Mouse (Mus musculus): ENCODE results near the gene Nkx2-1.

The Nkx2-1 gene

DNA sequence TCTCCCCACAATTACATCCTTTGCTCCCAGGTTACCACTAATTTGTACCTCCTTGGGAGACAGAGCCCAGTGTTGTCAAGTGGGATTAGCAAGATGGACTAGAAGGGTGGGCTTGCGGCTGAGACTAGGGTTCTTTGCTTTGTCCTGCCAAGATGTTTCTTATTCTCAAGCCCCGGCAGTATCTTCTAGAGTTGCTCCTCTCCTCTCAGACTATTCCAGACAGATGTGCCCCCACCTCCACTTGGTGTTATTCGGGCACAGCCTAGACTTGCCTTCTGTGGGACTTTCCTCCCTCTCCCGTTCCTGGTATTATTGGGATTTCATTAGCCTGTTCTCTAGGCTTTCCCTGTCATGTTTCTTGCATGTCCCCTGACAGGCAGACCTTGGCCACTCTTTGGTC is 14.5 kb downstream of the Nkx2-1 start:
- no peak for DNase-seq (ENCODE audit: low spot score)

DNA sequence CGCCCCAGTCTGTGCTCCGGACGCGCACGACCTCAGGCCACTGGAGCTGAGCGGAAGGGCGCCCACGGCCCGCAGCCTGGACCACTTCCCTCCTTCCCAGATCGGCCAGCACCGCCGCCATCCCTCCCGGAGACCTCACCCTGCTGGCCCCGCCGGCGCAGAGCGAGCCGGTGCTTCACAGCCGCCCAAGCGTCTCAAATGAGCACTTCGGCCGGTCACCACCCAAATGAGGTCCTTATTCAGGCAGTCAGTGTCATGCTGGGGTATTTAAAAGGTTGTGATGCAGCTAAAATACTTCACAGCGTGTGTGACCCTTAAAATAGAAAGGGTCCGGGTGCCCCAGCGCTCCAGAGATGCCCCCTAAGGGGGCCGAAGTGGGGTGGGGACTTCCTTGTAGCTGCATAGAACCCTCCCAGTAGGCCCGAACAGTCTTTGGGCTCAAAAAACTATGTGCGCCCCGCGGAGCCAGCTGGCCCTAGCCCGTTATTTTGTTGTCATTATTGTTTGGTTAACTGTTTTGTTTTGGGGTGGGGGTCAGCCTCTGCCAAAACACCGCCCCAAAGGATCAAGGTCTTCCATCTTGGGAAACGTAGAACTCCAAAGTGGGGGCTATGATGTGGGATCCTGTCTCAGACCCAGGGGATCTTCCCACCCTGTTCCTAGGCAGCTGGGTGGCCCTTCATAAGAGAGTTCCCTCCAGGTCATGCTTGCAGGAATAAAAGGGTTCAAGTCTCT is 15.4 kb downstream of the Nkx2-1 start:
- DNase-seq (ENCODE audit: low spot score) = no peak

DNA sequence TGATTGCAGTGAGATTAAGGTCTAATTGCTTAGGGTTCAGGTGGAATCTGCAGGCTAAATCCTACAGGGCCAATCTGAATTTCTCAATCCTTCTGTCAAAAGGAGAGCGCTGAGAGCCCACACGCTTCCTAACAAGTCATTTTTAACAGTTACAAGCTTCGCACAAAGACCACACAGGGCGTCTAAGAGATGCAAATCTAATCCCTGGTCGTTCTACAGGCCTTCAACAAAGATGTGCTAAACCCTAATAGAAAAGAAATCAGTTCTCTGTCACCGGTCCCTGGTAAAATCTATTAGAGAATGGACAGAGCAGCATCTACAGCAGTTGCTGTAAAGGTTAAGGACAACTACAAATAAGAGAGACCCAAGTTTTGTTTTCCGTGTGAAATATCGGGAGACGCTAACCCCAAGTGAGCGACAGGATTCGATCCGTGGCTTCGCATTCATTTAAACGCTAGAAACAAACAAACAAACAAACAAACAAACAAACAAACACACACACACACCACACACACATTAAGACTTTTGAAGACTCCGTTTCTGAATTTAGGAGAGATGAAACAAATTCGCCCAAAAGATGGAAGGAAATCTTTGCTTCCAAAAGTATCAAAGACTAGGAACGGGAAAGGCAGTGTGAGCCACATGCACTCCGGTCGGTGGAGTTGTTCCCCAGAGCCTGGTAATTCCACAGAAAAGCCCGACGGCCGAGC is 16.2 kb downstream of the Nkx2-1 start:
- no peak for DNase-seq (ENCODE audit: low spot score)

DNA sequence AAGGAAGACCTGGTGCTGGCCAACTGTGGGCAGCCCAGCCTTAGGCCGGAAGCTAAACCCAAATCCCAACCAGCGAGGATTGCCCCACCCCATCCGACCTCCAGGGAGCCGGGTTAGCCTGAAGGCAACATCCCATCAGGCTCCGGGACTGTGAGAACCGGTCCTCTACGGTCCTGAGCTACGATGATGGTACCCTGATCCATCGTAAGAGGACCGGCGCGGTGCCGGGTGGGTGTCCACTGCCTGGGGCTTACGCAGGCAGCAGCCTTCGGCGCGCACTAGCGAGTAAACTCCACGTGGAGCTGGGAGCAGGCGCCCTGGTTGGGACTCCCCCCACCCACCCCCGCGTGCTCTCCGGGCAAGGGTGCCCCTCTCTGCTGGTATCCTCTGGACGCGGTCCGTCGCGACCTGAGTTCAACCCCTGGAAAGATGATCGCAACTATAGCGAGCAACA is 16.9 kb downstream of the Nkx2-1 start:
- no peak for DNase-seq (ENCODE audit: low spot score)

DNA sequence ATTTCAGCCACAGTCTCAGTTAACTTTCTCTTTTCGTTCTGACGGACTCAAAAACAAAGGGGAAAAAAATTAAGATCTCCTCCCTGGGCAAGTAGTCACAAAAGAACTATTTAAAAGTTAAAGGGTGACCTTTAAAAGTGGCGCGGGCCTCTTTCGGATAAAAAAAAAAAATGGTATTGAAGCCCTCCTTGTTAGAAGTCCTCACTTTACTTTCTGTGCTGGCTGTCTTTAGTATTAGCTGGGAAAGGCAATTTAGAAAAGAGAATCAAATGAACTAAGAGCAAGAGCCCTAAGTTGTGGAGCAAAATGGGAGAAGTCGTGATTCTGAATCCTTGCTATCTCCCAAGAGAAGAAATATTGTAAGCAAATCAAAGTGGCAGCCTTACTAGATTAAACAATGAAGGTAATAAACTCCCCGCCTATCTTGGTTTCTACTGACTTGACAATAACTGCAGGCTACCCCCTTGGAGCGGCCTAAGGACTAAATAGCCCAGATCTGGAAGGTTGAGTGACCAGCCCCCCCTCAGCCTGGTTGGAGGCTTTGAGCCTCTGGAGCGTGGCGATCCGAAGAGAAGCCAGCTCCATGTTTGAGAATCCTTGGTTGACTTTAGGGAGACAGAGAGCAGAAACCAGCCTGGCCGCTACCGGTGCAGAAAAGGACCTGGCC is 17.5 kb downstream of the Nkx2-1 start:
- DNase-seq (ENCODE audit: low spot score) = no peak

DNA sequence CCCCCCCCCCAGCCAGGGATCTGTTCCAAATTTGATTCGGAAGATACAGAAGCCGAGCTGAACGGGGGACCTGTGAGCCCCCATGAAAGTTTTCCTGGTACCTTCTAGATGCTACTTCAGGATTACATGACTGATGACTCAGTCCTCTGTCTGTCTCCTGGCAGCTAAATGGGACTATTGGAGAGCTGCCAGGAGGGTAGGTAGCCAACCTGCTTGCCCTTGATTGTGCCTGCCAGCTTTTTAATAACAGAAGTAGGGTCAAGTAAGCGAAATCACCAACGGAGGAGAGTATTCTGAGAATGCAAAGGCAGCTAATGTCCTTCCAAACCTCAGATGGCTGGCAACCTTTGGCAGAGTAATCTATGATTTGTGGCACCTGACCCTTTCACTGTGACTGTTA is 18.5 kb downstream of the Nkx2-1 start:
- DNase-seq (ENCODE audit: low spot score) = no peak

DNA sequence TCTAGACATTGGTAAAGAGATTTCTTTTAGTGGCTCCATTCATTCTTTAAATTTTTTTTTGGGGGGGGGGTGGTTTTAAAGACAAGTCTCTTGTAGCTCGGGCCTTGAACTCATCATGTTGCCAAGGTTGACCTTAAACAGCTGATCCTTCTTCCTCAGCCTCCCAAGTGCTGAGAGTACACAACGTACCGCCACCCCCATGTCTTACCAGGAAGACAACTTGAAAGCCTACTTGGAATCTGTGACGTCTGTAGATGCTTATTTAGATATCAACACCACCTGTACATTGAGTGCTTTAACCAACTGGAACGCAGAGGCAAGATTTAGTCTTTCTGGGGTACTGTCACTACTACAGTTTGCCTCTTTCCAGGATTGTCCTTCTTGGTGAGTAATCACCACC is 21.9 kb downstream of the Nkx2-1 start:
- DNase-seq (ENCODE audit: low spot score) = no peak

DNA sequence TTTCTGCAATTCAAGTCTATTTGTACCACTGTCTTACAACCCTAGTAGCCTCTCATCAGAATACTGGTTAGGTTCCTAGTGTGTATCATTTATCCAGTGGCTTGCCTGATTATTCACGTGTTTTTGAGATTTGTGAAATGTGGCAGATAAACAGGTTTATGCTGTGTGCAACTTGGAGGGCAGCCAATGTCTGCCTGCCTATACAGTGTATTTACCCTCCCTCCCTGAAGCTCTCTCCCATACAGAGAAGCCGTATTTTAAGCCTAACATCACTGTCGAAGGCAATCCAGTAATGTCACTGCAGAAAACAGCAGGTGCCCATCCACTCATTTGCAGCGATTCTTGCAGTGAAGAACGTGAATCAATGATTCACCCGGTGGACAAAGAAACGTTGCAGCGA is 28.3 kb downstream of the Nkx2-1 start:
- no peak for DNase-seq (ENCODE audit: low spot score)

DNA sequence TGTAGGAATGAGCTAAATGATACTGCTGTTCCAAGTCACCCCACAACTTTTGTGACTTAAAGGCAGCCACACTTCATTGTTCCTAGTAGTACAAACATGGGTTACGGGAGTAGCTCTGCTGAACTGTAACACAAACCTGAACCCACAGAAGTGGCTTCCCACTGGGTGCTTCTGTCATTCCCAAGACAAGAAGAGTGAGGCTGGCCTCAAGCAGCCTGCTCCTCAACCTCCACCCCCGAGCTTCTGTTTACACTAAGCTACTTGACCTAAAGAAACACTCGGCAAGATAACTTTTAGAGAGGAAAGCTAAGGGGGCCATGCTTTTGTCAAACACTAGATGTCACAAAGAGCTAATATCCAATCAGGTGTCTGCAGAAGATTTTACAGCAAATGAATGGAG is 49.7 kb downstream of the Nkx2-1 start:
- DNase-seq (ENCODE audit: low spot score) = no peak

DNA sequence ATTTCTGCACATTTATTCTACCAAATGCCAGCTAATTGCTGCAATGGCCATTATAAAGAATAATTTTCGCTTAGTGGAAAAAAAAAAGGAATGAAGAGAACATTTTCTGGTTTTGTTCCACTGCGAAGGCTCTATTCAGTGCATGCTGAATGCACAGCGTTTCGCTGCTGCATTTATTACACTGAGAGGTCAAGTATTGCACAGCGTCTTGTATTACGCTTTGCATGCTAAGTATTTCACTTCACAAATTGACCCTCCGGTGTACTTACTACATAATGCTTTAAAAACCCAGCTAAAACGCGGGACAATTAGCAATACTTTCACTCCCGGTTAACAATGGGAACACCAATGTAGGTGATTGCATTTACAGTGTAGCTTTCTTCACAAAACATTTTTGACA is 54.1 kb downstream of the Nkx2-1 start:
- no peak for DNase-seq (ENCODE audit: low spot score)
